Mouse (Mus musculus) adrenal gland, postnatal 14 days (tissue): Measurements from ENCODE around the gene Fam198b. TPM values are rescaled to one million over a fixed set of nuclear protein-coding genes. Genes with fewer than 3 reads are reported as not detected.

Experiments used
- DNase-seq: peaks from one replicate; pipeline ENCODE4 v3.0.0; 2021; ENCODE audit warnings: mixed read lengths
- long read RNA-seq, 2 experiments: library from polyadenylated mRNA; stranded (forward); transcript quantifications; one replicate each; pipeline ENCODE4 v2.0.0; 2021
- total RNA-seq: library from RNA; stranded (reverse); gene quantifications from 2 replicates; pipeline ENCODE4 v1.2.3, GENCODE M21; 2021

Fam198b gene
- total RNA-seq: 27.3 and 31.0 TPM in 2 replicates
- long read RNA-seq, experiment 1, full-length matches to known transcripts: 7 of 13 reads
- long read RNA-seq, experiment 1, partial matches to known transcripts: 0 of 13 reads
- long read RNA-seq, experiment 1, other reads (novel, unspliced or antisense): 6 of 13 reads
- long read RNA-seq, experiment 2, full-length matches to known transcripts: 6 of 8 reads
- long read RNA-seq, experiment 2, partial matches to known transcripts: 0 of 8 reads
- long read RNA-seq, experiment 2, other reads (novel, unspliced or antisense): 2 of 8 reads

- no peak for DNase-seq
Measured at GRCm38 (mm10) chr3:79884305-79884704, at the start of gene Fam198b. Gene Fam198b, plus strand, starts transcription at chr3:79884533.

DNA sequence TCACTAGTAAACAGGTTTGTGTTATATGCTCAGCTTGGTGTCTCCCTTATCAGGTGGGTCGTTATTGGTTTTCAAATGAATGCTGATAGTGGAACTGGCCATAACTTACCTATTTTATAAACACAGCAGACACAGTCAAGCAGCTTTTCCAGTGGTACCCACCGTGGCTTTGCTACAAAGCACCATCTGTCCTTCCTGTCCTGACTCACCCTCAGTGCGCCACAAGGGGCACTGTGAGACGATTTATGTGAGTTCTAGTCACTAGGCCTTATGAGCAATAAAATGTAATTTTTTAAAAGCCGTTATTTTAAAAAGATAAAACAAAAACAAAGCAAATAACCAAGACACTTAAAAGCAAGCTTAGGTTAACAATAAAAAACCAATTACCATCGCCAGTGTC is 45.6 kb upstream of the Fam198b start:
- DNase-seq: peak; percentile 33

- DNase-seq: no peak
Measured at GRCm38 (mm10) chr3:79841475-79841874, 42.9 kb upstream of the Fam198b start.

GRCm38 (mm10) chr3:79842165-79842564 is 42.2 kb upstream of the Fam198b start:
- peak; percentile 74 for DNase-seq

- peak; percentile 79 for DNase-seq
Measured at GRCm38 (mm10) chr3:79842616-79843016, 41.7 kb upstream of the Fam198b start.

DNA sequence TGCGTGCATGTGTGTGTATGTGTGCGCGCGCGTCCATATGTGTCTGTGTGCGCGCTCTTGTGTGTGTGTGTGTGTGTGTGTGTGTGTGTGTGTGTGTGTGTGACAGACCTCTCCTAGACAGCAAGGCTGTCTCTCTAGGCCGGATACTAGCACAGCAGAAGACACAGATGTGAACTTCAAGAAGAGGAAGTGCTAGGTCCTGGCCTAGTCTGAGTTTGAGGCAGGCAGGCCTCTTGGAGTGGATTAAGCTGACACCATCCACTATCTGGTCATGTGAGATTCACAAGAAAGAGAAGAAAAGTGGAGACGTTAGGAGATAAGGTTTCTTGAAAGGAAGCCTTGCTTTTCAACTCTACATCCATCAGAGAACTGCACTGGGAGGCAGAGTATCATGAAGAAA is 40.3 kb upstream of the Fam198b start:
- DNase-seq: no peak

- DNase-seq: no peak
Measured at GRCm38 (mm10) chr3:79846633-79847032, 37.7 kb upstream of the Fam198b start.

- DNase-seq: no peak
Measured at GRCm38 (mm10) chr3:79848841-79849240, 35.5 kb upstream of the Fam198b start.

DNA sequence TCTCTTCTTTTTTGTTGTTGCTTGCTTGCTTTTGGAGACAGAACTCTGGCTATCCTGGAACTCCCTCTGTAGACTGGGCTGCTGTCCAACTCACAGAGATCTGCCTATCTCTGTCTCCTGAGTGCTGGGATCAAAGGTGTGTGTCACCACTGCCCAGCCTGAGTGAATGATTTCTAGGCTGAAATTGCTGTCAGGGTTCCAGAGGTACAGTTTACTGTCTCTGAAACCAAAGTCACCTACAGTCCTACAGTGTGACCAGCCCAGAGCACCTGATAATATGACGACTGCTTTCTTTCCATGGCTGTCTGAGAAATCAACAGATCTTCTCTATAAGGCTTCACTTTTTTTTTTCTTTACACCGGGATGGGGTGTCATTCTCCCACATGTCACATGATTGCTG is 34.7 kb upstream of the Fam198b start:
- DNase-seq: no peak

DNA sequence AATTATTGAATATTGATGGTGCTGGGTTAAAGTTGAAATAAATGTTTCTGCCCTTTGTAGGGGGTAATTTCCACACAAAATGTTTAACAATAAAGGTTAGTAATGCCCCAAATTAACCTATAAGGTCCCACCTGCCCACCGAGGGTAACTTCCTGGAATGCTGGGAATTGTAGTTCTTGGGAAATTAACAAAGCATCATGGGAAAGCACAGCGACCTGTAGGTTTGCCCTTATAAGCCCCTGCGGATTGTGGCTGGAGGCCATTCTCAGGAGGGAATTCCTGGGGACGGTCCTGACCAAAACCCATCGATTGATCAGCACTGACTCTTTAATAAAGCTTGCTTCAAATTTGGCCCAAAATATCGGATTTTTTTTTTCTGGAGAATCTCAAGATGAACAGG is 33.7 kb upstream of the Fam198b start:
- no peak for DNase-seq

DNA sequence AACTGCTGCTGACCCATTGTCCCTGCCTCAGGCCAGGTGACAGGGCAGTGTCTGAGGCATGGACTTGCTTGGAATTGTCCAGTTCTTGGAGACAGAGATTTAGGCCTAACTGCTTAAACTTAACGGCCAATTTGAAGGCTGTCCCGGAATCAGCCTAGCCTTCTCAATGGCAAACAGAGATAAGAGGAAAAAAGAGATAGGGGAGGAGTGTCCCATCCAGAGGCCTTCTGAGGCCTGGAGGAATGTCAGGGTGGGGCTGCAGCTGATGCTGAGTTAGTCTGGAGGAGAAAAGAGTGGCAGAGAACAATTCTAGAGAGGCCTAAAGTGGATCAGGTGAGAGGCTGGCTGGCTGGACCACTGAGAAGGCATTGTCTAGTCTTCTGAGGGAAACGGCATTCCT is 32.2 kb upstream of the Fam198b start:
- DNase-seq: no peak

DNA sequence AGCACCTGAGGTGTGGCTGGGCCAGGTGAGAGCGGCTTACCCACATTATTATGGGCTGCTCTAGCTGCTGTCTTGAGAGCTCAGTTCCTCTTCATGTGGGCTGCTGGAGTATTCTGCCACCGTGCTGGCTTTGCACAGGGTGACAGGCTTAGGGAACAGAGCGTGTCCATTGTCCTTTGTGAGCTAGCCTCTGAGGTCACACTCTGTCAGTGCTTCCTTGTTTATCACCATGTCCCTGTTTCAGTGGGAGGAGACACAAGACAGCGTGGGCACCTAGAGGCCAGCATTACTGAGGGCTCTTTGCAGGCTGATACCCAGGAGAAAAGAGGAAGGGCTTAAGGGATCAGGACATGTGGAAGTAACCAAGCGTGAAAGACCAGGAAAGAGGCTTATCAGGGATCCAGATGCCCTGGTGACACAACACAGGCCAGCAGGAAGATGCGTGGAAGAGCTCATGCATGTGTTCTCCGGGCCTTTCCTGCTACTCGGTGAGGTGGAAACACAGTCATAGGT is 31.6 kb upstream of the Fam198b start, which contains the start of gene Tmem144:
Gene Tmem144, minus strand, starts transcription at position 120 of the 513 bp plus-strand sequence.
- no peak for DNase-seq

DNA sequence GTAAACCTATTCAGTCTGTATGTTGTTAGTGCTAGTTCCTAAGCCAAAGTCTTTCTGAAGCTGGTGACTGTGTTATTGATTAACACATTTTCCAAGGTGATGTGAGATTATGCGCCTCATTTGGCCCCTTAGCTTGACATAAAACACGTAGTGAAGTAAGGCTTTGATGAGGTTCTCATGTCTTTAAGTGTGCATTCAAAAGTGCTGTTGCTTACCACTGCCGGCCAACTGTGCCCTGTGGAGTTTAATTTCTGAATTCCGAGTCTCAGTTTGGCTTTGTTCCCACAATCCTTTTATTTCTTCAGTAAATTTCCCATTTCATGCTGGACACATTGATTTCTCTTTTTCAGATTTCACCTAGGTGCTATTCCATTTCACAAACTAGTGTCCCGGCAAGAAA is 26.6 kb upstream of the Fam198b start:
- DNase-seq: no peak

GRCm38 (mm10) chr3:79858221-79858620 is 26.1 kb upstream of the Fam198b start:
- no peak for DNase-seq

DNA sequence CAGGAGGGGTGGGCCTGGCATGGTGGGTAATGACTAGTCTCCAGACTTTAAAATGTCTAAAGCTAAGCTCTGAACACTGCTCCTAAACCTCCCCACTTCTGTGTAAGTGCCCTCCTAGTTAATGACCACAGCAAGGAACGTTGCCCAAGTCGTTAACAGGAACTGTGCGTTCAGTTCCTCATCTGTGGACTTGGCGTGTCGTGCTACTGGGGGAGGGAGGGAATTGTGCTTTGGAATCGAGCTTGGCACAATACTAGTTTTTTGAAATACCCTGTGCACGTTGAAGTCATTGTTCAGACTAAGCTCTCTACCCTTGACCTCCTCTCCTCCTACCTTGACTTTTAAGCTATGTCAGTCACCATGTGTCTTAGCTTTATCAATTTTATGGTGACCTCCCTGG is 19.5 kb upstream of the Fam198b start:
- DNase-seq: peak; percentile 55

GRCm38 (mm10) chr3:79866089-79866488 is 18.2 kb upstream of the Fam198b start:
- DNase-seq: no peak

DNA sequence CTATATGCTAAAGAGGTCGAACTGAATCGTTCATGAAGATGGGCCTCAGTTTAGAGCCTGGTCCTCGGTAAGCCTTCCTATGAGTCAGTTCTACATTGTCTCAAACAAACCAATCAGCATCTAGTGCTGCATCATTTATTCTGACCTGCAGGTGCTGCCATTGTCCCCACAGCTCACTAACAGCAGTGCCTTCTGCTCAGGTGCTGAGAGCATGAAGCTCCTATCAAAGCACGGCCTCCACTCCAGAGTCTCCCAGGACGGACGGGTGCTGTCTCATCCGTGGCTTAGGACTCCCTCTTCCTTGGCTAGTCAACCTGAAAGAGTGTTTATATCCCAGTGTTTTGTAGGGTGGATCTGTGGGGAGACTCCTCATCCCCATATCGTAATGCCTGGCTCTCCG is 17.8 kb upstream of the Fam198b start:
- DNase-seq: no peak

DNA sequence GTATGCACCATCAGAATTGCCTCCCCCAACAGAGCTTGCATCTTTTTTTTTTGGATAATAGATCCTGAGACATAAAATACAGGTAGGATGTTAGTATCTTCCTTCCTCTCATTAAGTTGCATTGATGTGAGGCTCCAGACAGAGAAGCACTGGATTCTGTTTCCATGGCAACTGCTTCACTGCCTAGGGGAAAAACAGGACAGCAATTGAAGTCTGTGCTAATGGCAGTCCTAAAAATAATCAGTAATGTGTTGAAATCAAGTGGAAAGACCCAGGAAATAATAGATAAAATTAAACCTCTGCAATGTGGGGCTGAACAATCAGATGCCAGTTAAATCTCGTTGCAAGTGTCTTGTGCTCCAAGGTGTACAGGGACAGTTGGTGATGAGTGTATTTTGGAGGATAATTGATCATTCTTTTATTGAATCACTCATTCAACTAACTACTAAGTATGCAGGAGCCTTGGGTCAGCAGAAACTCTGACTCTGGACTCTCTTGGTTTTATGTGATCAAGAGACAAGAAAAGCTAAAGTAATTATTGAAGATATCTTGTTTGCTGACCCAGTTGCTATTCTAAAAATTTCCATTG is 17.1 kb upstream of the Fam198b start:
- DNase-seq: no peak

- DNase-seq: no peak
Measured at GRCm38 (mm10) chr3:79875471-79875870, 8.9 kb upstream of the Fam198b start.

DNA sequence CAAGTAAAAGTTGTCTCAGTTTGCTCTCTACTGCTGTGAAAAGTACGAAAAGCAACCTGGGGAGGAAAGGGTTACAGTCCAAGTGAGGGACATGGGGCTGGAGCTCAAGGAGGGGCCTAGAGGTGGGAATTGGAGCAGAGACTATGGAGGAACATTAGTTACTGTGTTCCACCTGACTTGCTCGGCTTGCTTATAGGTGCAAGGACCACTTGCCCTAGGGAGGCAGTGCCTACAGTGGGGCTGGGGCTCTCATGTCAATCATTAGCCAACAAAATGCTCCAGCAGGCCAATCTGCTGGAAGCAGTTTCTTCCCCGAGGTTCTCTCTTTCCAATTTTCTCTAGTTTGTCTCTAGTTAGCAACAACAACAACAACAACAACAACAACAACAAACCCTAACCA is 6.0 kb upstream of the Fam198b start:
- no peak for DNase-seq

GRCm38 (mm10) chr3:79879246-79879645 is 5.1 kb upstream of the Fam198b start:
- no peak for DNase-seq

DNA sequence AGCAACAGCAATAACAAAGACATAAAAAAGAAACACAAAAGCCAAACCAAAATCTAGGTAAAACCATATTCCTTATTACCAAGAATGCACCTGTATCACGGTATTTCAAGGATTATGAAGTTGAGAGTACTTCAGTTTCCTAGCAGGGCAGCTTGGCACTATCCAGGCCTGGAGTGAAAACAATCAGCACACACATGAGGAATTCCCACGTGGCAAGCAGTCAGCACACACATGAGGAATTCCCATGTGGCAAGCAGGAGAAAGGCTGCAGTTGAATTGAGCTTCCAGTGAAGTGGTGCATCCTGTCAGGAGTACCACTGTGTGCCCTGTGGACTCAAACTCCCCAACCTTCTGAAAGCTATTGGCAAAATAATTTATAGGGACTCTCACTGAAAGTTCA is 2.7 kb upstream of the Fam198b start:
- DNase-seq: no peak

DNA sequence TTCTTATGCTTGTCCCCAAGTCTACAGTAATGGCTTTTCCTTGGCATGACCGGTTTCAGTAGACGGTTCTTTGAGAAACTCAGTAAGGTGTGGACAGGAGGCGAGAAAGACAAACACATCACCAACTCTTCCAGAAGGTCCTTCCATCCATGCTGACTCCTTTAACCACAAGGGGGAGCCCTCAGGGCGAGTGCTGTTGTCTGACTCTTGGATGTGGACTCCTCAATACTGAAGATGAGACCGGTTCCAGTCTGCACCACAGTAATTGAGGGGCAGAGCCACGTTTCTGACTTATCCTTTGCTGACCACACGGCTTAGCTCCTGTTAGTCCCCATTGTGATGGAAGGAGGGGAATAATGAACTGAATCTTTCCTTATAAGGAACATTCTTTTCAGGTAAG is 1.2 kb upstream of the Fam198b start:
- DNase-seq: peak; percentile 84

DNA sequence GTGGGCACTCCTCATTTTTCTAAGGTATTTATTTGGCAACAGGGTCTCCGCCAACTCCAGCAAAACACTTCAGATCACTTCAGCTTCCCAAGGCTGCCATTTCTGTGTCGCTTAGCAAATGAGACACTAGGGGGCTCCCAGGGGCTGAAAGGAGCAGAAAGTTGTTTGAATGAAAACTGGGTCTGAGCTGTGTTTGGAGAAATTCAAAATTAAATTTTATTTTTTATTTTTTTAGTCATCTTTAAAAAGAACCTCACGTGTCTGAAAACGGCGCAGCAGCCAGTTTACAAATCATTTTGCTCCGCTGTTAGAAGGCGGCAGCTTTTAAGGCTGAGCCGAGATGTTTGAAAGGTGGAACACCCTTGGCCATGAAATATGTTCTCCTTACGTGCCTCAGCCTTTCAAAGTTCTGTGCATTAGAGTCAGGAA is 442 bp downstream of the Fam198b start:
- DNase-seq: peak; percentile 82
